Mouse (Mus musculus): Measurements from ENCODE around the gene Msl1. TPM values are rescaled to one million over a fixed set of nuclear protein-coding genes. Genes with fewer than 3 reads are reported as not detected.
A peak's percentile ranks its signal among the peaks of the same experiment; 100 is the strongest.

Gene Msl1
- polyA plus RNA-seq, 1 experiment = 39.0 TPM

DNA sequence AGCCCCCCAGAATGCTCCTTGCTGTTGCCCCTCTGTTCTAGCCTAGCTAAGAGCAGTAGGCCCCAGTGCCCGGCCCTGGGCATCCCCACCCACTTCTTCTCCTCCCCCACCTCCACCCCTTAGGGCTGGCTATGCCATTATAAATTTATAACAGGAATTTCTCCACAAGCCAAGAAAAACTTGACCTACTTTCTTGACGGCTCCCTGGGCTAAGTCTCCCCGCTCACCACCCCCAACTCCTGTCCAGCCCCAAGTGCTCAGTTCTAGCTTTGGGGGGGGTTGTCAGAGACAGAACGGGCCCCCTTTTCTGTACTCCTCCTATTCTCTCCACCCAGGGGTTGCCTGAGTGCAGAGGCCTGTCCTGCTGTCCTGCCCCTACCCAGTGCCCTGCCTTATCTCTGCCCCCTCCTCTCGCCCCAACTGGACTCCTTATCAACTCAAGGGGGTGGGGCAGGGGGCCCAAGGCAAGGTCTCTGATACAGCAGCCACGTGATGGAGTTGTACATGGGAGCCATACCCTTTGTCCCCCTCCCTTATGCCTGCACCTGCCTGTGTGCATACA lies 44.0 kb upstream of the Msl1 start:
- peak; percentile 43 for DNase-seq
- Histone ChIP-seq H3K4me3 (replicated peaks; ENCODE audit: extremely low read depth, low read depth, low read length) (no peak overlapping the region), H3K4me1 (ENCODE audit: control insufficient read depth, insufficient read depth, low read length) (peaks cover 62% of the 10 kb centered on the region)
- 18% methylated on average over 6 of the region's 6 CpGs for WGBS
- TF ChIP-seq CTCF (IDR thresholded peaks at IDR 0.05; ENCODE audit: insufficient read depth, low read length) = no peak
- no peak for TF ChIP-seq POLR2A (IDR thresholded peaks at IDR 0.05; ENCODE audit: borderline replicate concordance, extremely low read depth, low read depth, low read length)

- WGBS = 65% methylated on average over 10 of the region's 10 CpGs
- no peak overlapping the region for H3K4me3 ChIP-seq (replicated peaks; ENCODE audit: extremely low read depth, low read depth, low read length)
- peaks cover 51% of the 10 kb centered on the region for H3K4me1 ChIP-seq (ENCODE audit: control insufficient read depth, insufficient read depth, low read length)
- TF ChIP-seq CTCF (IDR thresholded peaks at IDR 0.05; ENCODE audit: insufficient read depth, low read length) (no peak), POLR2A (IDR thresholded peaks at IDR 0.05; ENCODE audit: borderline replicate concordance, extremely low read depth, low read depth, low read length) (no peak)
- no peak for DNase-seq
These were observed 42.7 kb upstream of the Msl1 start for GRCm38 (mm10) chr11:98752562-98753140.

GRCm38 (mm10) chr11:98753264-98753663 lies 42.1 kb upstream of the Msl1 start:
- TF ChIP-seq POLR2A (IDR thresholded peaks at IDR 0.05; ENCODE audit: borderline replicate concordance, extremely low read depth, low read depth, low read length) (no peak), CTCF (IDR thresholded peaks at IDR 0.05; ENCODE audit: insufficient read depth, low read length) (no peak)
- no peak for DNase-seq
- Histone ChIP-seq H3K4me3 (replicated peaks; ENCODE audit: extremely low read depth, low read depth, low read length) (no peak overlapping the region), H3K4me1 (ENCODE audit: control insufficient read depth, insufficient read depth, low read length) (peaks cover 45% of the 10 kb centered on the region)
- 89% methylated on average over 5 of the region's 5 CpGs for WGBS

DNA sequence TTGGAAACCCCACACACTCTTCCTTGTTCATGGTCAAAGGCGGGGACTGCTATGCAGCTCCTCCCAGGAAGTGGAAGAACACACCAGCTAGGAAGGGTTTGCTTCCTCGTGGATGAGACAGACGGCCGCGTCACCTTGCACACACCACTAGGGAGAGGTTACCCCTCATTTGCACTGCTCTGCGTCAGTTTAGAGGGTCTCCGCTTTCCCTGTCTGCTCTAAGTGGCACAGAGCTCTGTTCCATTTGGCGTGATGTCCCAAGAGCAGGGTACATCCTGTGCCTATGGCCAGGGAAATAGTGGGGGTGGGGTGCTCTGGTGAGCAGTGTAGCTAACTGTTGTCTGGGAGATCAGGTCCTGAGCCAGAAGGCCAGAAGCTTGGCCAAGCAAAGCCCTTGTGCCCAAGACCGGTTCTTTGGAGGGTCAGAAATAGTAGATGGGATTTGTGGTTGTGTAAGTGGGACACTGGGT lies 41.1 kb upstream of the Msl1 start:
- DNase-seq = no peak
- WGBS = 27% methylated on average over 9 of the region's 9 CpGs
- Histone ChIP-seq H3K4me3 (replicated peaks; ENCODE audit: extremely low read depth, low read depth, low read length) (no peak overlapping the region), H3K4me1 (ENCODE audit: control insufficient read depth, insufficient read depth, low read length) (peaks cover 43% of the 10 kb centered on the region)
- TF ChIP-seq CTCF (IDR thresholded peaks at IDR 0.05; ENCODE audit: insufficient read depth, low read length) (no peak), POLR2A (IDR thresholded peaks at IDR 0.05; ENCODE audit: borderline replicate concordance, extremely low read depth, low read depth, low read length) (peak; percentile 32; the same call in 1 of the 2 replicates)

GRCm38 (mm10) chr11:98754621-98755181 lies 40.6 kb upstream of the Msl1 start:
- TF ChIP-seq CTCF (IDR thresholded peaks at IDR 0.05; ENCODE audit: insufficient read depth, low read length) (peak; percentile 94), POLR2A (IDR thresholded peaks at IDR 0.05; ENCODE audit: borderline replicate concordance, extremely low read depth, low read depth, low read length) (peak; percentile 12; the same call in 1 of the 2 replicates)
- WGBS = 20% methylated on average over 7 of the region's 7 CpGs

GRCm38 (mm10) chr11:98755726-98756380 lies 39.5 kb upstream of the Msl1 start:
- no peak for TF ChIP-seq POLR2A (IDR thresholded peaks at IDR 0.05; ENCODE audit: borderline replicate concordance, extremely low read depth, low read depth, low read length)
- no peak for TF ChIP-seq CTCF (IDR thresholded peaks at IDR 0.05; ENCODE audit: insufficient read depth, low read length)
- 90% methylated on average over 6 of the region's 6 CpGs for WGBS
- Histone ChIP-seq H3K4me3 (replicated peaks; ENCODE audit: extremely low read depth, low read depth, low read length) (no peak overlapping the region), H3K4me1 (ENCODE audit: control insufficient read depth, insufficient read depth, low read length) (peaks cover 29% of the 10 kb centered on the region)
- DNase-seq = no peak

More at GRCm38 (mm10) chr11:98754621-98755181, 40.6 kb upstream of the Msl1 start:
- Histone ChIP-seq H3K4me3 (replicated peaks; ENCODE audit: extremely low read depth, low read depth, low read length) (no peak overlapping the region), H3K4me1 (ENCODE audit: control insufficient read depth, insufficient read depth, low read length) (peaks cover 39% of the 10 kb centered on the region)
- peak; percentile 77 for DNase-seq

GRCm38 (mm10) chr11:98756711-98757110 lies 38.6 kb upstream of the Msl1 start:
- H3K4me1 ChIP-seq (ENCODE audit: control insufficient read depth, insufficient read depth, low read length) = peaks cover 21% of the 10 kb centered on the region
- WGBS = 82% methylated on average over 12 of the region's 12 CpGs
- no peak overlapping the region for H3K4me3 ChIP-seq (replicated peaks; ENCODE audit: extremely low read depth, low read depth, low read length)
- TF ChIP-seq CTCF (IDR thresholded peaks at IDR 0.05; ENCODE audit: insufficient read depth, low read length) (no peak), POLR2A (IDR thresholded peaks at IDR 0.05; ENCODE audit: borderline replicate concordance, extremely low read depth, low read depth, low read length) (no peak)
- DNase-seq = no peak

GRCm38 (mm10) chr11:98761939-98762338 lies 33.4 kb upstream of the Msl1 start:
- WGBS = 91% methylated on average over 4 of the region's 4 CpGs
- TF ChIP-seq POLR2A (IDR thresholded peaks at IDR 0.05; ENCODE audit: borderline replicate concordance, extremely low read depth, low read depth, low read length) = no peak
- no peak for TF ChIP-seq CTCF (IDR thresholded peaks at IDR 0.05; ENCODE audit: insufficient read depth, low read length)
- Histone ChIP-seq H3K4me1 (ENCODE audit: control insufficient read depth, insufficient read depth, low read length) (peaks cover 7% of the 10 kb centered on the region), H3K4me3 (replicated peaks; ENCODE audit: extremely low read depth, low read depth, low read length) (no peak overlapping the region)
- no peak for DNase-seq

GRCm38 (mm10) chr11:98762756-98763501 lies 32.4 kb upstream of the Msl1 start:
- WGBS = 50% methylated on average over 17 of the region's 17 CpGs
- Histone ChIP-seq H3K4me1 (ENCODE audit: control insufficient read depth, insufficient read depth, low read length) (peaks cover 7% of the 10 kb centered on the region), H3K4me3 (replicated peaks; ENCODE audit: extremely low read depth, low read depth, low read length) (no peak overlapping the region)
- TF ChIP-seq CTCF (IDR thresholded peaks at IDR 0.05; ENCODE audit: insufficient read depth, low read length) (0 out of 2 replicates have a peak, but pooled peaks have one; percentile 17), POLR2A (IDR thresholded peaks at IDR 0.05; ENCODE audit: borderline replicate concordance, extremely low read depth, low read depth, low read length) (no peak)
- peak; percentile 68 for DNase-seq
